Mouse (Mus musculus) embryo, embryonic 9.5 days (tissue): ENCODE measurements around the gene Vwa1.
"Not testable (repeated sequence)": the region's sequence is repeated elsewhere in the genome, so short reads cannot be mapped to it uniquely, and the experiment has no call there.

ENCODE experiments used
- DNase-seq: peaks from one replicate; pipeline ENCODE4 v3.0.0-alpha.2; 2017; ENCODE audit errors: extremely low spot score

Gene Vwa1

GRCm38 (mm10) chr4:155774280-155774754 lies at the start of gene Vwa1:
Vwa1 (minus strand) TSS chr4:155774698.
- DNase-seq: peak; percentile 87

GRCm38 (mm10) chr4:155823443-155823842 lies 48.9 kb upstream of the Vwa1 start:
- no peak for DNase-seq

GRCm38 (mm10) chr4:155821025-155821424 lies 46.5 kb upstream of the Vwa1 start:
- DNase-seq: no peak

- no peak for DNase-seq
Measured at GRCm38 (mm10) chr4:155817533-155817932, 43.0 kb upstream of the Vwa1 start.

- peak; percentile 41 for DNase-seq
Measured at GRCm38 (mm10) chr4:155812665-155813181, 38.2 kb upstream of the Vwa1 start.

- peak; percentile 96 for DNase-seq
Measured at GRCm38 (mm10) chr4:155811929-155812664, 37.6 kb upstream of the Vwa1 start, which contains the start of gene Ccnl2. Ccnl2 (plus strand) TSS chr4:155812489.

- DNase-seq: no peak
Measured at GRCm38 (mm10) chr4:155807841-155808240, 33.3 kb upstream of the Vwa1 start.

GRCm38 (mm10) chr4:155803340-155804041 lies 29.0 kb upstream of the Vwa1 start:
- DNase-seq: peak; percentile 96

- peak; percentile 48 for DNase-seq
Measured at GRCm38 (mm10) chr4:155802741-155803339, 28.3 kb upstream of the Vwa1 start, which contains the start of gene Mrpl20. Mrpl20 (plus strand) TSS chr4:155802878.

- no peak for DNase-seq
Measured at GRCm38 (mm10) chr4:155802075-155802474, 27.6 kb upstream of the Vwa1 start.

- DNase-seq: no peak
Measured at GRCm38 (mm10) chr4:155793730-155794129, 19.2 kb upstream of the Vwa1 start.

- no peak for DNase-seq
Measured at GRCm38 (mm10) chr4:155791240-155791933, 16.9 kb upstream of the Vwa1 start.

- DNase-seq: no peak
Measured at GRCm38 (mm10) chr4:155790650-155791161, 16.2 kb upstream of the Vwa1 start.

- no peak for DNase-seq
Measured at GRCm38 (mm10) chr4:155790021-155790489, 15.6 kb upstream of the Vwa1 start, which contains the start of gene Ankrd65. Ankrd65 (plus strand) TSS chr4:155790439.

- DNase-seq: not testable (repeated sequence)
Measured at GRCm38 (mm10) chr4:155788833-155789232, 14.3 kb upstream of the Vwa1 start.

- no peak for DNase-seq
Measured at GRCm38 (mm10) chr4:155788300-155788699, 13.8 kb upstream of the Vwa1 start.

GRCm38 (mm10) chr4:155785819-155786218 lies 11.3 kb upstream of the Vwa1 start, which contains the start of gene Tmem88b:
Tmem88b (minus strand) TSS chr4:155785874.
- no peak for DNase-seq

- no peak for DNase-seq
Measured at GRCm38 (mm10) chr4:155785246-155785645, 10.7 kb upstream of the Vwa1 start.

GRCm38 (mm10) chr4:155784081-155784701 lies 9.7 kb upstream of the Vwa1 start:
- peak; percentile 83 for DNase-seq

- DNase-seq: no peak
Measured at GRCm38 (mm10) chr4:155783486-155784080, 9.1 kb upstream of the Vwa1 start.
